Mouse (Mus musculus): ENCODE measurements around the gene Nab2. TPM values are rescaled to one million over a fixed set of nuclear protein-coding genes. Genes with fewer than 3 reads are reported as not detected.

Nab2 gene
- polyA plus RNA-seq, 1 experiment from 2014 or later: 9.3 TPM

GRCm38 (mm10) chr10:127619941-127620405 lies 48.4 kb downstream of the Nab2 start:
- ATAC-seq (replicated peaks; ENCODE audit: insufficient number of reproducible peaks, low FRiP score, low TSS enrichment, low read depth) (peak; percentile 1), DNase-seq (ENCODE audit: low spot score) (peak; percentile 49)
- H3K4me3 ChIP-seq (ENCODE audit: low read depth, low read length): peak overlapping the region; percentile 78
- H3K4me1 ChIP-seq (ENCODE audit: control insufficient read depth, insufficient read depth, low read length): peaks cover 14% of the 10 kb centered on the region
- H3K27me3 ChIP-seq (ENCODE audit: control insufficient read depth, insufficient read depth, low read length): no peaks in the 10 kb centered on the region
- H3K9me3 ChIP-seq (replicated peaks; ENCODE audit: control insufficient read depth, low read length): no peaks in the 10 kb centered on the region
- H3K36me3 ChIP-seq (replicated peaks; ENCODE audit: control insufficient read depth, insufficient read depth, low read depth, low read length): no peaks in the 10 kb centered on the region
- H3K27ac ChIP-seq (replicated peaks; ENCODE audit: low read depth, low read length): peak overlapping the region; percentile 96
- 0% methylated on average over 11 of the region's 12 CpGs for WGBS
- H3K9ac ChIP-seq (replicated peaks; ENCODE audit: low read length): peak overlapping the region; percentile 89
- H3K4me2 ChIP-seq (ENCODE audit: low read depth, low read length): peak overlapping the region; percentile 89

DNA sequence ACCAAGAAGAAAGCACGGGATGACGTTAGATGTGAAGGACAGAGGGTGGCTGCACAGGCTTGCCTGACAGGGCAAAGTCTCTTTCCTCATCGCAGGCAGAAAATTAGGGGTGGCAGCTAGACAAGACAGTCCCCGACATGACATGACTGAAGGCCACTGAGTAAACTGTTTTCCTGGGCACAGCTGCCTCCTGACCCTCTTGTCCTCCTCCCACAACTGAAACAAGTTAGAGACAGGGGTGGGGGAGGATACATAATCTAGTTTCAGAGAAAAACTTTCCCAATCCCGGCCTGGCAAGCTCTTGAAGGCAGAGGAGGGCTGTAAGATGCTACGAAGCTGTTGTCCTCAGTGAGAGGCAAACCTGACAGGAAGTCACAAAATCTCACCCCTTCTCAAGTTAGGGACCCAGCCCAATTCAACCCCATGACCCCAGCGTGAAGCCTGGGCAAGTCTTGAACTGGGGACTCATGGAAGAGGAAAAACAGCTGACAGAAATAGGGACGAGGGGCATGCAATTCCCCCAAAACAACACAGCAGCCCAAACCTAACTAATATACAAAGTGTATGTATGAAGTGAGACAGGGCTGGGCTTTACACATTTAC lies 49.1 kb downstream of the Nab2 start:
- H3K4me1 ChIP-seq (ENCODE audit: control insufficient read depth, insufficient read depth, low read length): peaks cover 21% of the 10 kb centered on the region
- peak overlapping the region; percentile 89 for H3K9ac ChIP-seq (replicated peaks; ENCODE audit: low read length)
- ATAC-seq (replicated peaks; ENCODE audit: insufficient number of reproducible peaks, low FRiP score, low TSS enrichment, low read depth) (no peak), DNase-seq (ENCODE audit: low spot score) (no peak)
- peak overlapping the region; percentile 96; the same call in 1 of the 2 replicates for H3K27ac ChIP-seq (replicated peaks; ENCODE audit: low read depth, low read length)
- no peaks in the 10 kb centered on the region for H3K27me3 ChIP-seq (ENCODE audit: control insufficient read depth, insufficient read depth, low read length)
- H3K4me3 ChIP-seq (ENCODE audit: low read depth, low read length): peak overlapping the region; percentile 78
- H3K4me2 ChIP-seq (ENCODE audit: low read depth, low read length): peak overlapping the region; percentile 89
- H3K9me3 ChIP-seq (replicated peaks; ENCODE audit: control insufficient read depth, low read length): no peaks in the 10 kb centered on the region
- 26% methylated on average over 8 of the region's 8 CpGs for WGBS
- H3K36me3 ChIP-seq (replicated peaks; ENCODE audit: control insufficient read depth, insufficient read depth, low read depth, low read length): no peaks in the 10 kb centered on the region

- Histone ChIP-seq H3K27me3 (ENCODE audit: control insufficient read depth, insufficient read depth, low read length) (no peaks in the 10 kb centered on the region), H3K9ac (replicated peaks; ENCODE audit: low read length) (no peak overlapping the region), H3K4me1 (ENCODE audit: control insufficient read depth, insufficient read depth, low read length) (peaks cover 23% of the 10 kb centered on the region), H3K27ac (replicated peaks; ENCODE audit: low read depth, low read length) (no peak overlapping the region), H3K36me3 (replicated peaks; ENCODE audit: control insufficient read depth, insufficient read depth, low read depth, low read length) (no peaks in the 10 kb centered on the region), H3K4me3 (ENCODE audit: low read depth, low read length) (no peak overlapping the region), H3K4me2 (ENCODE audit: low read depth, low read length) (peak overlapping the region; percentile 89), H3K9me3 (replicated peaks; ENCODE audit: control insufficient read depth, low read length) (no peaks in the 10 kb centered on the region)
- WGBS: 44% methylated on average over 6 of the region's 6 CpGs
- no peak for ATAC-seq (replicated peaks; ENCODE audit: insufficient number of reproducible peaks, low FRiP score, low TSS enrichment, low read depth)
- no peak for DNase-seq (ENCODE audit: low spot score)
Measured at GRCm38 (mm10) chr10:127618173-127618572, 50.2 kb downstream of the Nab2 start.

DNA sequence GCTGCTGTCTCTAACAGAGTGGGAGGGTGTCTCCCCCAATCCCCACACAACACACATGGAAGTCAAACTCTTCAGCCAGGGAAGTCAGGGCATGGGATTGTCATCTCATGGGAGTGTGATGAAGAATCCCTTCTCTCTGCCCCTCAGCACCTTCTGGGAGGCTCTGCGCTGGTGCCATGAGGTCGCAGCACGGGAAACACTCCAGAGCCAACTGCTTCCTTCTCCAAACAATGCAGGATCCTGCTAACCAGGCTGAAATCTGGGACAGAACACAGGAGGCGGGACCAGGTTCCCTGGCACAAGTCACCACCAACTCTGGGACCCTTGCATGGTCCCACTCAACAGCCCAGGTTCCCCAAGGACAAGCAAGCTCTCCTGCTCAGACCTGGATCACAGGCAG lies 51.1 kb downstream of the Nab2 start:
- peaks cover 23% of the 10 kb centered on the region for H3K4me1 ChIP-seq (ENCODE audit: control insufficient read depth, insufficient read depth, low read length)

DNA sequence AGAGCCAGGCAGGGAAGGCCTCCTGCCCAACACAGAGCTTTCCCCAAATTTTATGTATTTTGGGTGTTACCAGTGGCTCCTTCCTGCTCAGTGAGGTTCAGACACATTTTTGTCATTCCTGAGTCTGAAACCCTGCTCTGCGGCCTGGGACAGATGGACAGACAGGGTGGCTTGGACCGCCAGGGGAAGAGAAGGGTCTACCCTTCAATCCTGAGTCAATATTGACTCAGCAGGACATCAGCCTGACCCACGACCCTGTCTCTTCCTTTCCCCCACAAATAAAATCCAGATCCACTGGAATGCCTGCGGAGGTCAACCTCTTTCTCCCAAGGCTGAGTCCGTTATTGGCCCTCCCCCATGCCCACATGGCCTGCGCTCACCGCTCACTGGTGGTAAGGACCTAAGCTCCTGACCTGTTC lies 52.1 kb downstream of the Nab2 start:
- H3K9me3 ChIP-seq (replicated peaks; ENCODE audit: control insufficient read depth, low read length): no peaks in the 10 kb centered on the region
- H3K27me3 ChIP-seq (ENCODE audit: control insufficient read depth, insufficient read depth, low read length): no peaks in the 10 kb centered on the region
- H3K36me3 ChIP-seq (replicated peaks; ENCODE audit: control insufficient read depth, insufficient read depth, low read depth, low read length): peaks cover 7% of the 10 kb centered on the region
- peak overlapping the region; percentile 88 for H3K27ac ChIP-seq (replicated peaks; ENCODE audit: low read depth, low read length)
- ATAC-seq (replicated peaks; ENCODE audit: insufficient number of reproducible peaks, low FRiP score, low TSS enrichment, low read depth) (no peak), DNase-seq (ENCODE audit: low spot score) (peak; percentile 31)
- H3K9ac ChIP-seq (replicated peaks; ENCODE audit: low read length): no peak overlapping the region; the same call in 1 of the 2 replicates
- H3K4me3 ChIP-seq (ENCODE audit: low read depth, low read length): no peak overlapping the region
- WGBS: 17% methylated on average over 7 of the region's 7 CpGs
- no peak overlapping the region for H3K4me2 ChIP-seq (ENCODE audit: low read depth, low read length)
- peaks cover 23% of the 10 kb centered on the region for H3K4me1 ChIP-seq (ENCODE audit: control insufficient read depth, insufficient read depth, low read length)

More for the DNA sequence above, 51.1 kb downstream of the Nab2 start:
- H3K9ac ChIP-seq (replicated peaks; ENCODE audit: low read length): 0 out of 2 replicates have a peak overlapping the region, but pooled peaks have one; percentile 32
- H3K9me3 ChIP-seq (replicated peaks; ENCODE audit: control insufficient read depth, low read length): no peaks in the 10 kb centered on the region
- H3K27me3 ChIP-seq (ENCODE audit: control insufficient read depth, insufficient read depth, low read length): no peaks in the 10 kb centered on the region
- H3K27ac ChIP-seq (replicated peaks; ENCODE audit: low read depth, low read length): no peak overlapping the region
- H3K4me3 ChIP-seq (ENCODE audit: low read depth, low read length): no peak overlapping the region
- WGBS: 46% methylated on average over 4 of the region's 4 CpGs
- peaks cover 2% of the 10 kb centered on the region for H3K36me3 ChIP-seq (replicated peaks; ENCODE audit: control insufficient read depth, insufficient read depth, low read depth, low read length)
- ATAC-seq (replicated peaks; ENCODE audit: insufficient number of reproducible peaks, low FRiP score, low TSS enrichment, low read depth): no peak
- H3K4me2 ChIP-seq (ENCODE audit: low read depth, low read length): peak overlapping the region; percentile 16
- no peak for DNase-seq (ENCODE audit: low spot score)

DNA sequence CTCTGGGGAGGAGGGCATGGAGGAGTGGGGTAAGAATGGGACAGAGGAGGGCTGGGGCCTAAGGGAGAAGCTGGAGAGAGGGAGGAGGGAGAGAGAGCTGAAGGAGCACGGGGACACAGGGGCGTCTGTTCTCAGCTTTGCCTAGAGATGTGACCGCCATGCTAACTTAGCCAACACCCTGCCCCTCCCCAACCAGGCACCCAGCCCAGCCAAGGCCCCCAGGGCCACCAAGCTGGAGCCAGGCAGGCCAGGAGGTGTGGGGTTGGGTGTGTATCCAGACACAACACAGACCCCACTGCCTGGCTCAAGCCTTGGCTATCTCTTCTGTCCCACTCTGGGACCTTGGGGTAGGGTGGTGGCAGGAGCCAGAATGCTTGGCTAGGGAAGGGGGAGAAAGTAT lies 52.8 kb downstream of the Nab2 start:
- H3K9ac ChIP-seq (replicated peaks; ENCODE audit: low read length): no peak overlapping the region; the same call in 1 of the 2 replicates

GRCm38 (mm10) chr10:127615034-127615374 lies 53.4 kb downstream of the Nab2 start:
- Histone ChIP-seq H3K36me3 (replicated peaks; ENCODE audit: control insufficient read depth, insufficient read depth, low read depth, low read length) (peaks cover 10% of the 10 kb centered on the region), H3K27me3 (ENCODE audit: control insufficient read depth, insufficient read depth, low read length) (no peaks in the 10 kb centered on the region), H3K4me1 (ENCODE audit: control insufficient read depth, insufficient read depth, low read length) (peaks cover 23% of the 10 kb centered on the region), H3K27ac (replicated peaks; ENCODE audit: low read depth, low read length) (peak overlapping the region; percentile 88), H3K9ac (replicated peaks; ENCODE audit: low read length) (no peak overlapping the region; the same call in 1 of the 2 replicates), H3K4me3 (ENCODE audit: low read depth, low read length) (peak overlapping the region; percentile 11; the same call in 1 of the 2 replicates), H3K9me3 (replicated peaks; ENCODE audit: control insufficient read depth, low read length) (no peaks in the 10 kb centered on the region), H3K4me2 (ENCODE audit: low read depth, low read length) (peak overlapping the region; percentile 35)
- ATAC-seq (replicated peaks; ENCODE audit: insufficient number of reproducible peaks, low FRiP score, low TSS enrichment, low read depth) (no peak), DNase-seq (ENCODE audit: low spot score) (no peak)
- 12% methylated on average over 2 of the region's 2 CpGs for WGBS

More for the DNA sequence above, 52.8 kb downstream of the Nab2 start:
- peak overlapping the region; percentile 88 for H3K27ac ChIP-seq (replicated peaks; ENCODE audit: low read depth, low read length)
- DNase-seq (ENCODE audit: low spot score) (no peak), ATAC-seq (replicated peaks; ENCODE audit: insufficient number of reproducible peaks, low FRiP score, low TSS enrichment, low read depth) (no peak)
- H3K27me3 ChIP-seq (ENCODE audit: control insufficient read depth, insufficient read depth, low read length): no peaks in the 10 kb centered on the region
- 45% methylated on average over 3 of the region's 3 CpGs for WGBS
- peaks cover 23% of the 10 kb centered on the region for H3K4me1 ChIP-seq (ENCODE audit: control insufficient read depth, insufficient read depth, low read length)
- H3K4me3 ChIP-seq (ENCODE audit: low read depth, low read length): no peak overlapping the region
- H3K4me2 ChIP-seq (ENCODE audit: low read depth, low read length): no peak overlapping the region
- H3K9me3 ChIP-seq (replicated peaks; ENCODE audit: control insufficient read depth, low read length): no peaks in the 10 kb centered on the region
- H3K36me3 ChIP-seq (replicated peaks; ENCODE audit: control insufficient read depth, insufficient read depth, low read depth, low read length): peaks cover 8% of the 10 kb centered on the region

DNA sequence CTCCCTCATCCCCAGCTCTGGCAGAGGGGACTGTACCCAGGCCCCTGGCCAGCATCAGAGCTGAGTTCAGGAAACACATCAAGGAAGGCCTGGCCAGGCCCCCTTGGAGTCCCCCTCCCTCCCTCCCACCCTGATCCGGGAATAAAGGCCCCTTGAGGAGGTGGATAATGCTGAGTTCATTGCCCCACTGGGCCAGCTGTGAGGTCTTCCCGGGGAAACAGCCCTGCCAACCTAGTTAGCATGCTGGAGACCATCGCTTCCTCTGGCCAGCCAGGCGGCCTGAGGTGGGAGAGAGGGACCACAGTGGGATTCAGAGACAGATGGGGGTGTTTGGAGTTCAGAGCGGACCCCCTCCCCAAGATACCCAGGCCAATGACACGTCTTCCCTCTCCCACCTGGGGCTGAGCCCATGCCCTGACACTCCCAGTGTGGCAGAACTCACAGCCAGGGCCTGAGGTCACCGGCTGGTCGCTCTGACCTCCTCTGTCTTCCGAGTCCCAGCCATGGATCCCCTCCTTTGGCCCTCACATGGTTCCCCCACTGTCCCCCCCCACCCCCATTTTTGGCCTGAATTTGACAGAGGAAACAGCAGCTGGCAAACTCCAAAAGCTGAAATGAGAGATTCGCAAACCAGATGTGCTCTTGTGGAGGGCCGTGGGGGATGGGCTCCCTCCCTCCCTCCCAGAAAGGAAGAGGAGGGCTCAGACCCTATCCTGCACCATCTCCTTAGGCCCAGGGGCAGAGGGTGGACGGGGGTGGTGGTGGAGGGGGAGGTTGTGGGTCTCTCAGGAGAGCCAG lies 53.9 kb downstream of the Nab2 start:
- Histone ChIP-seq H3K4me1 (ENCODE audit: control insufficient read depth, insufficient read depth, low read length) (peaks cover 23% of the 10 kb centered on the region), H3K36me3 (replicated peaks; ENCODE audit: control insufficient read depth, insufficient read depth, low read depth, low read length) (peaks cover 12% of the 10 kb centered on the region), H3K9ac (replicated peaks; ENCODE audit: low read length) (peak overlapping the region; percentile 26), H3K9me3 (replicated peaks; ENCODE audit: control insufficient read depth, low read length) (no peaks in the 10 kb centered on the region), H3K27ac (replicated peaks; ENCODE audit: low read depth, low read length) (peak overlapping the region; percentile 88), H3K27me3 (ENCODE audit: control insufficient read depth, insufficient read depth, low read length) (no peaks in the 10 kb centered on the region), H3K4me3 (ENCODE audit: low read depth, low read length) (peak overlapping the region; percentile 11), H3K4me2 (ENCODE audit: low read depth, low read length) (peak overlapping the region; percentile 35)
- ATAC-seq (replicated peaks; ENCODE audit: insufficient number of reproducible peaks, low FRiP score, low TSS enrichment, low read depth): peak; percentile 64
- peak; percentile 85 for DNase-seq (ENCODE audit: low spot score)
- WGBS: 19% methylated on average over 12 of the region's 12 CpGs

Measured in embryonic facial prominence, embryonic 11.5 days (tissue).